Comparison of ENCODE assay signal across 7 mouse cellular contexts in the genomic region with DNA sequence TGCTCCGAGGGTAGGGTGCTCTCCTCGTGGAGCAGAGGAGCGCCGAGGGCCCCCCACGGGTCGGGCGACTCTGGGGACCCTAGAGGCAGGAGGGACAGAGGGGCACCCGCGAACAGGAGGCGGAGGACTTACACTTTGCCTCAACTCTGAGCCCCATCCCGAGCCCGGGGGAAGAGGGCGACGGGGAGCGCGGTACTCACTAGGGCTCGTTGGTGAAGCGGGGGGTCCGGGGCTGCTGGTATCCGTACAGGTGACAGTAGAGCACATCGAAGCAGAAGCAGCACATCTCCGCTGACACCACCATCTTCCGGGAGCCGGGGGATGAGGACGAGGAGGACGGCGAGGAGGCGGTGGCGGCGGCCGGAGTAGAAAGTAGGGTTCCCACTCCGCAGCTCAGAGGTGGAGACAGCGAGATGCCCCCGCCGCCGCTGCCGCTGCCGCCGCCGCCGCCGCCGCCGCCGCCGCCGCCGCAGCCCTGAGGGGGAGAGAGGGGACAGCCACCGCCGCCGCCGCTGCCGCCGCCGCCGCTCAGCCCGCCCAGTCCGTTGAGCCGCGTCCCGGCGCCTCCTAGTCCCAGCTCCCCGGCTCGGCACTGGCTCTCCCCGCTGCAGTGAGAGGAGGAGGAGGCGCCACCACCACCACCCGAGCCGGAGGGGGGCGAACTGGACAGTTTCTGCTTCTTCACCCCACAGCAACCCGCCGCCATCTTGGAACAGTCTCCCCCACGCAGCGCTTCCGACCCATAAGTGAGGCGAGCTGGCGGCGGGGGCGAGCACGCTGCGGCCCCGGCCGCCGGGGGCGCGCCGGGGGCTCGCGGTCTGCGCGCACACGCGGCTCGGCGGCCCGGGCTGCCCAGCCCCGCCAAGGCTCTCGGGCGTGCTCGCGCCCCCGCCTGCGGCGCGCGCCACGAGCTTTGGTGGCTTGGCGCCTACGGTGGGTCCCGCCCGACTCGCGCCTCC. TPM values are rescaled to one million over a fixed set of nuclear protein-coding genes. Genes with fewer than 3 reads are reported as not detected.
DNase-seq lines count a peak whose midpoint lies in the region; ATAC-seq lines count a peak whose summit lies in the region.

A gene (minus strand): TSS at position 721 of the 959 bp plus-strand sequence.

- H3K27me3 ChIP-seq in intestine, embryonic 15.5 days (replicated peaks): no peaks in the 10 kb centered on the region
- peaks cover 8% of the 10 kb centered on the region for H3K27me3 ChIP-seq in midbrain, embryonic 11.5 days (ENCODE audit: control insufficient read depth, insufficient read depth, low read length)

- WGBS in intestine, embryonic 15.5 days: 16% methylated on average over 94 of the region's 112 CpGs
- WGBS in midbrain, embryonic 11.5 days: 21% methylated on average over 58 of the region's 112 CpGs

- ATAC-seq in intestine, embryonic 15.5 days: peak; percentile 97
- peak; percentile 95 for ATAC-seq in midbrain, embryonic 11.5 days (ENCODE audit: low FRiP score)

- H3K9me3 ChIP-seq in intestine, embryonic 15.5 days: no peaks in the 10 kb centered on the region
- H3K9me3 ChIP-seq in midbrain, embryonic 11.5 days (ENCODE audit: control insufficient read depth, low read length): no peaks in the 10 kb centered on the region

- H3K36me3 ChIP-seq in intestine, embryonic 15.5 days: no peaks in the 10 kb centered on the region
- no peaks in the 10 kb centered on the region for H3K36me3 ChIP-seq in midbrain, embryonic 11.5 days (ENCODE audit: control insufficient read depth, insufficient read depth, low read length)

- peak within 1 kb of the TSS; percentile 84 for H3K27ac ChIP-seq in intestine, embryonic 15.5 days
- peak within 1 kb of the TSS; percentile 79 for H3K27ac ChIP-seq in midbrain, embryonic 11.5 days (ENCODE audit: low read depth, low read length)

- intact Hi-C loops in left cerebral cortex, postnatal 4 days (cut with DNase I): no loop called here

- peak; percentile 53 for DNase-seq in adrenal gland, adult 8-10 months
- DNase-seq in embryo, embryonic 11 days: peak; percentile 89
- DNase-seq in gastrocnemius, postnatal 25 days: peak; percentile 70
- peak; percentile 77 for DNase-seq in left cerebral cortex, postnatal 4 days
- DNase-seq in midbrain, embryonic 11.5 days (ENCODE audit: low spot score, missing footprints): peak; percentile 93
- DNase-seq in skeletal muscle tissue, adult 2 months (ENCODE audit: low read depth, low spot score): peak; percentile 58

- no peaks in the 10 kb centered on the region for H3K4me1 ChIP-seq in intestine, embryonic 15.5 days (replicated peaks)
- H3K4me1 ChIP-seq in midbrain, embryonic 11.5 days (ENCODE audit: control insufficient read depth, insufficient read depth, low read length): no peaks in the 10 kb centered on the region

- H3K4me2 ChIP-seq in intestine, embryonic 15.5 days (replicated peaks): peak within 1 kb of the TSS; percentile 56
- H3K4me2 ChIP-seq in midbrain, embryonic 11.5 days: peak within 1 kb of the TSS; percentile 65

- H3K4me3 ChIP-seq in intestine, embryonic 15.5 days (replicated peaks): peak within 1 kb of the TSS; percentile 61
- H3K4me3 ChIP-seq in midbrain, embryonic 11.5 days (ENCODE audit: low read depth, low read length): peak within 1 kb of the TSS; percentile 60

- peak within 1 kb of the TSS; percentile 71 for H3K9ac ChIP-seq in intestine, embryonic 15.5 days
- peak within 1 kb of the TSS; percentile 77 for H3K9ac ChIP-seq in midbrain, embryonic 11.5 days (ENCODE audit: low read length)

RNA-seq across cellular contexts. Expression of the gene that starts here (rescaled TPM):
- total RNA-seq in adrenal gland, adult 8-10 months (2022): 10 to 100 TPM in 2 of 4 experiments, 1 to 10 TPM in 2; 7.7 to 14.2 (median 11.6) TPM
- total RNA-seq in gastrocnemius, postnatal 25 days (2021): 1 to 10 TPM; 5.7 to 6.8 TPM
- 9.8 and 11.0 TPM in 2 replicates for polyA plus RNA-seq in intestine, embryonic 15.5 days (2015; fragmentation: Nextera tagmentation; extraction: Ambion mirVana)
- total RNA-seq in left cerebral cortex, postnatal 4 days (2021): 1 to 10 TPM; 4.5 to 5.0 TPM
- polyA plus RNA-seq in midbrain, embryonic 11.5 days (2014; fragmentation: Nextera tagmentation; extraction: Ambion mirVana): 10.7 and 11.5 TPM in 2 replicates

Comparison
In these comparisons a context has a peak if more than half of its experiments do, and no peak if none do; other contexts are left out.
1. Peak in every context shown above with its lines: DNase-seq, ATAC-seq, H3K4me3 ChIP-seq and H3K27ac ChIP-seq.